Mouse (Mus musculus) adrenal gland (tissue): ENCODE measurements around the gene Adarb2.

Experiments used
- intact Hi-C: fragments of 180-260 bp; cut with DNase I; formaldehyde crosslinking; loops from one replicate; pipeline ENCODE4 v1.15.1; 2025
- long read RNA-seq, 2 experiments: library from polyadenylated mRNA; unstranded; transcript quantifications; one replicate each; pipeline ENCODE4 v2.0.0; 2020; ENCODE audit warnings: borderline replicate concordance in 1 of 2; ENCODE audit not compliant: insufficient replicate concordance in 1 of 2

The Adarb2 gene
- long read RNA-seq, experiment 1: 0 reads
- long read RNA-seq, experiment 2: 0 reads

DNA sequence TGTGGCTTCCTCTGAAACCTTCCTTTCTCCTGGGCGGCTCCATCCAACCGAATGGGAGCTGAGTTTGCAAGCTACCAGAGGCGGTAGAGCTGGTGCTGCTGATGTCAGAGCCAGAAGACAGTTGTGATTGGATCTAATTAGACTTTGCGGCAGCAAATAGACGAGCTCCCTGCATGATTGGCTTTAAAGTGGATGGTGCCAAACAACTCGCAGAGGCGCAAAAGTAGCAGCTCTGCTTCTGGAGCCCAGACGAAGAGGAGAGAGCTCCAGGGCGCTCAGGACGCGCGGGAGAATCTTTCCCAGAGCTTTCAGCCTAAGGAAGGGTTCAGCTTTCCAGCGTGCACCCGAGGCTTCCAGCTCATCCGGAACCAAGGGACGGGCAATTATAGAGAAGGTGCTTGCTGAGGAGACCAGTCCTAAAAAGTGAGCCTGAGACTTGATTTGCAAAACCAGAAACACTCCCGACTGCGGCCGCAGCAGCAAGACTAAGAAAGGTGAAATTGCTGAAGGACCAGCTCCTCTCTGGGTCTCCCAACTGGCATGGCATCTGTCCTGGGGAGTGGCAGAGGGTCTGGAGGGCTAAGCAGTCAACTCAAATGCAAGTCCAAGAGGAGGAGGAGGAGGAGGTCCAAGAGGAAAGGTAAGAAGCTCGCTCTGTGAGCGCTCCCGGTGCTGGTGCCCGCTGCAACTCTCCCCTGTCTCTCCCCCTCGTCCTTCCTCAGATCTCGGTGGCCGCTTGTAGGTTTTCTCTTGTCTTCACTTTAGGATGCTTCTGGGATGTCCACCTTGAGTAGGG, at the start of gene Adarb2:
TSS of gene Adarb2 (plus strand) at position 186 of the 796 bp plus-strand sequence.
- intact Hi-C loops: no loop called here

GRCm38 (mm10) chr13:8173800-8174199, 28.9 kb upstream of the Adarb2 start:
- intact Hi-C loops: no loop called here

- intact Hi-C loops: no loop called here
Observed at GRCm38 (mm10) chr13:8191977-8192376, 10.7 kb upstream of the Adarb2 start.

GRCm38 (mm10) chr13:8199186-8199880, 3.3 kb upstream of the Adarb2 start:
- intact Hi-C loops: no loop called here

- intact Hi-C loops: no loop called here
Observed at GRCm38 (mm10) chr13:8203477-8203813, 779 bp downstream of the Adarb2 start.

GRCm38 (mm10) chr13:8207337-8207736, 4.7 kb downstream of the Adarb2 start:
- intact Hi-C loops: no loop called here

GRCm38 (mm10) chr13:8210776-8211175, 8.1 kb downstream of the Adarb2 start:
- intact Hi-C loops: no loop called here

DNA sequence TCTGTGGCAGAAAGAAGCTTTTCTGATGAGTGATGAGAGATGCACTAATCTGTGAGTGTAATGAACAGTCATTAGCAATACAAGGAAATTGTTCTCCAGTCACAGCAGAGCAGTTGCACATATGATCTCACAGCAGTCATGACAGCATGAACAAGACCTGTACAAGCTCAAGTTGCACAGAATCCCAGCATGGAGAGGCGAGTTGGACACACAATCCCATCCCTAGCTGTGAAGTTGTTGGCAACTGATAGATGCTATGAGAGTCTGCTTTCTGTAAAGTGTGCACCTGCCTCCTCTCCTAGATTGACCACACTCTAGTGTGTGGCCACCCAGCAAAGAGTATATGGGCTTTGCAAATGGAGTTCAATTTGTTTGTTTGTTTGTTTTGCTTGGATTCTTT, 36.2 kb downstream of the Adarb2 start:
- intact Hi-C loops: no loop called here

DNA sequence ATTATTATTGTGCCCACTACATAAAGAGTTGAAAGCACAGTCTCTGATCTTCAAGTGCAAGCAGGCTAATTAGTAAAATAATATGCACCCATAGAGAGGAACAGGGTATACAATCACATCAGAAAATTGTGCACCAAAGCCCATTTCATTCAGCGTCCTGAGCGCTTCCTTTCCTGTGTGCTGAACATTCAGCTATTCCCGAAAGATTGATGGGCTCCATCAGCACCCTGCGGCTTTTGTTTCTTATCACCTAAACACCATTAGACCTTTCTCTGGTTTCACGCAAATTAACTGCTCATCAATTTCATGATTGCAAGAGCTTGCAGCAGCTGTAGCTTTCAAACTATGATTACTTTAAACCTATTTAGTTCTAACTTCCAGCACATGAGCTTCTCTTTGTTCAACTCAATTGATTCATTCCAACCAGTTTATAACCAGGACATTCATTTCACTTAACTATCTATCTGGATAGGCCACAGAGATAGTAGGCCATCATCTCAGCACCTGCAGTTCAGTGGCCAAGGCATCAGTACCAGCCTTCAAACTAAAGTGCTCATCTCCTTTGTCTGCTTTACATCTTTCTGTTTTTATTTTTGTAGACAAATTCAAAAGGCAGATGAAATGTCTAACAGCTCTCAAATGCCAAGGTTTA, 45.5 kb downstream of the Adarb2 start:
- intact Hi-C loops: no loop called here

DNA sequence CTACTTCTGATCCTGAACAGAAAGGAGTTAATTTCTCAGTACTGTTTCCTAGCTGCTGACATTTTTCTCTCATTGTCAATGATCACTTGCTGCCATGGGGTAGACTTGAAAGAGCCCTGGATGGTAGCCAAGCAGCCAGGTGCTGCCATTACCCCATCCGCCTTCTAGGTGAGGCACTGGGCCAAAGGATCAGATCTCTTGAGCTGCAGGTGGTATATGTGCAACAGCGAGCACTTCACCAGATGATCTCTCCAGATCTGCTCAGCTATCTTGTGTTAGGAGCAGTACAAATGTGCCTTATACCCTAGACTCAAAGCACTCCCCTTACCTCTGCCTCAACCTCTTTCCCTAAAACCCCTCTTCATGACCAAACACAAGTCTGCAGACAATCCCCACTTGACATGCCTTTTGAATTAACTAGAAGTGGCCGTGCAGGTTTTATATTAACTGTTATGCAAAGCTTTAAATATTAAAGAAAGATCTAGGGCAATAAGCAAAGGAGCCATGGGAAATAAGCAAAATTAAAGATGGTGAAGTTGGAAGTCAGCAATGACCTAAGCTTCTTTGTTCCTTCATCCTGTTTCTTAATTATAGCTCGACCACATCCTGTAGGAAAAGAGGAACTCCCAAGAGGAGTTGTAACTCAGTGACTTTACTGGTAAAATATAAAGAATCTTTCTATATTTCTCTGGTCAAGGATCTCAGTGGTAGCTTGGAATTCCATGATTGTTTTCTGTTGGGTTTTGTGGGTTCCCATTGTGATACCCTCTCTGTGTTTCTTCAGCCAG, 69.7 kb downstream of the Adarb2 start:
- intact Hi-C loops: no loop called here

DNA sequence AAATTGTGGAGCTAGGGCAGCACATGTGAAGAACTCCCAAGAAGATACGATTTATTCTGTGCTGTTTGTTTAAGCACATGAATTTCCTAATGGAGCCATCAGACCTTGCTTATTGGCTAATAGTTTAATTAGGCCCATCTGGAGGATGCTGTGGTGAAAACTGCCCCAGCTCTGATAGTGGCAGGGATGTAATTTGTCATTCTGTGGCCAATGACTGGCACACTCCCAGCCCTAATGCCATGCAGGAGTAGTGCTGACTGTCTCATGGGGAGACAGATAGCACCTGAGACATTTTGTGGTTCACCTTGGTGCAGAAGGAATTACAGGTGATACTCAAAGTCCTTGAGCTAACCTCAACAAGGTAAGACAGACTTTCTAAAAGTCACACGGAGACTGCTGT, 80.5 kb downstream of the Adarb2 start:
- intact Hi-C loops: no loop called here

GRCm38 (mm10) chr13:8316347-8317141, 113.9 kb downstream of the Adarb2 start:
- intact Hi-C loops: no loop called here

DNA sequence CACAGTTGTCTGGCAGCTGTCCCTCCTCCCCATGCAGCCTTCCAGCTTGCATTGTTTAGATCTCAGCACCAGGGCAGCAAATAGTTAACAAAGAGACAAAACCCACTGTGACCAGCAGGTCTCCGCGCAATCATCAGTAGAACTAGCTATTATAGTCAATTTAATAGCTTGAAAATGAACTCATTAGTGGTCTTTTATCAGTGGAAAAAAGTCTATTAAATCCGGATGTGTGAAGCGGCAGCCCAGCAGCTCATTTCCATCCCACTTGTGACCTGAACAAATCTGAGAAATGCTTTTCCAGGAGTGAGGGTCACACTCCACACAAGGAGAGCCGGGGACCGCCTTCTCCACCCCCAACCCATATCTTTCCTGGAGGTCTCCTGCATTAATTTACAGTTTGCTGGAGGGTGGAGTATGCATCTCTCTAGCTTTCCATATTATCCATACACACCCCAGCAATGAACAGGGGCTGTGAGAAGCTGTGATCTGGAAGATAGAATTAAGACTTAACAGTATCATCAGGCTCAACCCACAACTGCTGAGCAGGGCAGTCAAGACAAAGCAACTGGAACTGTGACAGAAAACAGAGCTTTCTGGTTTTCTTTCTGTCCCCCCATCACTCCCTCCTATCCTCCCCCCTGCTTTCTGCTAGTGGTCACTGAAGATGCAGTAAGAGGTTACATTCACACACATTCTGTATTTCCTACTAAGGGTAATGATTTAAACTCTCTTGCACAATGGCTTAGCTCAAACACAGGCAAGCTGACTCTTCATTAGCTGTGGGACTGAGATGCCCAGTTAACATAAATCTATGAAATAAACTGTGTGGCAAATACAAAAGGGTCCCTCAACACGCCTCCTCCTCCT, 131.2 kb downstream of the Adarb2 start:
- intact Hi-C loops: no loop called here

DNA sequence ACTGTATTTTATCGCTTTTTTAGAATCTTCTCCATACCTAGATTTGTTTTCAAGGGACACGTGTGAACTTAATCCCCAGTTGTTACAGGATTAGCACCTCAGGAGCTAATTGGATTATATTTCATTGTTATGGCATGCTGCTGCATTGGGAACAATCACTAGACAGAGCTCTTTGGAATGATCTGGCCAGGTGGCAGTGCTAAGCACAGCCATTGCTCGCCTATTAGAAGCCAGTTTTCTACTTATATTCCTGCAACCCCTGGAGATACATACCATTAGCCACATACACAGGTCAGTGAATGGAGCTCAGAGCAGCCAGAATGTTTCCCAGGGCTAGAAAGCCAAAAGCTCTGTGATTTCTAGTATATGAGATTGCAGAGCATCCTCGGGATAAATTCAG, 131.9 kb downstream of the Adarb2 start:
- intact Hi-C loops: no loop called here

DNA sequence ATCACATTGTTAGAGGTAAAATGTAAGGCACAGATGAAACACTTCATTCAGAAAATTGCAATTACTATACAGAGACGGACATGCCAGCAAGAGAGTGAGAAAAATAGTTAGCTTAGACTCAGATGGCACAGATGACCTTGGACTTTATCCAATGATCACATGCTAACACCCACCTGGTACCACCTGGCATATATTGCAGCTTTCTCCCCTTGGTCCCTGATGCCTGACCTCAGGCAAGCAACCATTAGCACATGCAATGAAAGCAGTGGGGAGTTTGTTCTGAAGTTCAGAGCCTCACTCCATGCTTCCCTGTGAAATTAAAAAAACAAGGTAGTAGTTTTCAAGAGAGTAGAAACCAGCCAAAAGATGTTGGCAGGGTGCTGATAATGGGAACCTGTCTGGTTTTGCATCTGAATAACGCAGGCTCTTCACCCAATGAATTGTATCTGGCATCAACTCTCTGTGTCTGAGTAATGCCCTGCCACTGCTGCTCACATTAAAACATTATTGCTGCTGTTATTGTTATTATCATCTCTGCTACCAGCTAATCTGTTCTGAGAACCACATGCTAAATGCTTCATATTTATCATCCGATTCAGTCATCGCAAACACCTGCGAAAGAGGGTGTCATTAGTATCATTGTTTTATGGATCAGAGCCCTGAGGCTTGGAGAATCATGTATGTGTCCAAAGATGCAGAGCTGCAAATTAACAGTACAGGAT, 138.6 kb downstream of the Adarb2 start:
- intact Hi-C loops: no loop called here

DNA sequence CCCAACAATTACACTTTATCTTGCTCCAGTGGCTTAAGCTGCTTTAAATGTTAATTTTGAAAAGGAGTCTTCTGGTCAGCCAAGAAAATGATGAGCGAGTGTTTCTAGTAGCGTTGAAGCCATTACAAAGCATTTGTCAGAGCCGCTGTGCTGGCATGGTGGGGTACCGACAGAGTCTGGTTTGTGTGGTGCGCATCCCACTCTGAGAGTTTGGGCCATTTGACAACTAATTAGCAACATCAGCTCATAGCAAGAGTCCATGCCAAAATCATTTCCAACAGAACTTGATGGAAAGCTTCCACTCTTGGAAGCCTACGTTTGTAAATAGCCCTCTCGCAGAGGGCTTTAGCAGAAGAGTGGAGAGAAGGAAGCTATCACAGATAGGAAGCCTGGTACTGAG, 144.5 kb downstream of the Adarb2 start:
- intact Hi-C loops: no loop called here

DNA sequence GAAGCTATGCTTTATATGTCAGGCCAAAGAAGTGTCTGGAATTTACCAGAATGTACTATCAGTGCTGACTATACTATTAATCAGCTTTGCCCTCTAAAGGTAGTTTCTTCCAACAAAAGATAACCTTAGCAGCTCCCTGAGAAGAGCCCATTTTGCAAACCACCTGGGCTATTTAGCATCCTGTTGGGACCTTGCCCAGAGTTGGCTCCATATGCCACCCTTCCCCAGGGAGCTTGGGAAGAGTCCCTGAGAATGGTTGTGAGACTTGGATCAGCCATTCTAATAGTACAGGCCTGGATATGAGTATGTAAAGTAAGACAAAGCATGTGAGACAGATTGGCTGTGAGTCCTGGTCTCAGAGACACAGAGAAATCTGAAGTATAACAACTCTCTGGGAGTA, 149.7 kb downstream of the Adarb2 start:
- intact Hi-C loops: no loop called here

DNA sequence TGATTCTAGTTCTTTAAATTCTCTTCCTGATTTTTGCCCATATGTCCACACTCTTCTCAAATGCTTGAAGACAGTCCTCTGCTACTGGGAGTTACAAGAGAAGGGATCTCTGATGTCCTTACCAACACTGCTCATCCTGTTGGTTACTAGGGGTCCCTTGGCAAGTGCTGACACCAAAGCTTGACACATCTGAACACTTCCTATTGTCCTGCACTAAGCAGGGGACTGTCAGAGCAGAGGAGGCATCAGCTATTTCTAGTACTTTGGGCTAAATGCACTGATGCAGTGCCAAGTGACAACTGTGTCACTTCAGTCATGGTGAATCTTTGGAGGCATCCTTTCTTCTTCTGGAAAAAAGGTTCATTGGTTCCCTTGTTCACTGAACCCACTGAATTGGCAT, 150.3 kb downstream of the Adarb2 start:
- intact Hi-C loops: no loop called here

GRCm38 (mm10) chr13:8365523-8365922, 162.9 kb downstream of the Adarb2 start:
- intact Hi-C loops: no loop called here
